Mouse (Mus musculus): Measurements from ENCODE around the gene Erich3. TPM values are rescaled to one million over a fixed set of nuclear protein-coding genes. Genes with fewer than 3 reads are reported as not detected.
A peak's percentile ranks its signal among the peaks of the same experiment; 100 is the strongest.

Erich3 gene
- total RNA-seq, 2 experiments from 2014 or later = 0.04 TPM

DNA sequence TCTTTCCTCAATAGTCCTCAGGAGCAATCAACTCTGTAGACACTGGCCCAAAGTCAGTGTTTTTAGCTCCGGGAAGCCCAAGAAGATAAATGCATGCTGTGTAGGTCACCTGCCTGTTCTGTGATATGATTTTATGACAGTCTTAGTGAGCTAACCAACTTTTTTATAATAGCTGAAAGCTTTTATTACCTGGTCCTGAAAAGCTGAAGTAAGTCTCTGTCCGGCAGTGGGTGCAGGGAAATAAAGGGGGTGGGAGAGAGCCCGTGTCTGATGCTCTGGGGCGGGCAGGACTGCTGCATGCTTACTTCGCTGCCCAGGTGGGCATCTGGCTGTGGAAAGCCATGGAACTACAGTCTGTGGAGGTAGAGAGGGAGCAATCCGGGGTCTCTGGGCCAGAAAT lies 6.9 kb downstream of the Erich3 start:
- no peak for DNase-seq
- intact Hi-C loops (cut with DNase I; ENCODE audit: low total_unique reads) = no loop called here

DNA sequence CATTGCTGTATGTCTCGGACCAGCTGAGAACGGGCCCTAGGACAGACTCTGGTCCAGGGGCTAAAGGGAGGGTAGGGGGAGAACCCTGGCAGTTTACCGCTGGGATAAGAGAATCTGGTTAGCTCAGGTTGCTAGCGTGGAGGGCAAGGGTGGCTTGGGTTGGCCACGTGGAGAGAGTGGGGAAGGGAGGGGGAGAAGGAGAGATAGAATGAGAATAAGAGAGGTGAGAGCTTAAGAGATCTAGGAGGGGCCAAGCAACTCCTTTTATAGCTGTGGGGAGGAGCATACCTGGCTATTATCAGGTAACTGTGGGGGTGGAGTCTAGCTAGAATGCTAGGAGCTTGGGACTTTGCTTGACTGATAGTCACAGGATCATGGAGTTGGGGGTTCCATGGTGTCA lies 7.4 kb downstream of the Erich3 start:
- intact Hi-C loops (cut with DNase I; ENCODE audit: low total_unique reads) = no loop called here
- DNase-seq = no peak

GRCm38 (mm10) chr3:154673326-154673725 lies 9.7 kb downstream of the Erich3 start:
- intact Hi-C loops (cut with DNase I; ENCODE audit: low total_unique reads) = no loop called here
- no peak for DNase-seq

- DNase-seq = no peak
- intact Hi-C loops (cut with DNase I; ENCODE audit: low total_unique reads) = no loop called here
These were observed 18.9 kb downstream of the Erich3 start for GRCm38 (mm10) chr3:154682570-154682969.

- intact Hi-C loops (cut with DNase I; ENCODE audit: low total_unique reads) = no loop called here
- DNase-seq = no peak
These were observed 20.0 kb downstream of the Erich3 start for GRCm38 (mm10) chr3:154683667-154684066.

DNA sequence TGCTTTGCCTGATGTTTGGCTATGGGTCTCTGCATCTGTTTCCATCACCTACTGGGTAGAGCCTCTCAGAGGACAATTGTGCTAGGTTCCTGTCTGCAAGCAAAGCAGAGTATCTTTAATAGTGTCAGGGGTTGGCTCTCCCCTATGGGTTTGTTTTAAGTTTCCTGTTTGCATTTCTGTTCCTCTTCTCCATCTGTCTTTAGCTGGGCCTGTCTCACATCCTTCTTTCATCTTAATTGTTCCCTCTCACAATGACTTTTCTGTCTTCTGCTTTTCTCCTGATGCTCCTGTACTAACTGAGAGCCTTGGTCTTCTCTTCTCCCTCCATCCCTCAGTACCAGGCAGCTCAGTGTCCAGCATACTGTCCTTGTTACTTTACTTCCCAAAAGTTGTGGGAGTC lies 26.6 kb downstream of the Erich3 start:
- DNase-seq = no peak
- intact Hi-C loops (cut with DNase I; ENCODE audit: low total_unique reads) = no loop called here

GRCm38 (mm10) chr3:154691897-154692571 lies 28.4 kb downstream of the Erich3 start:
- intact Hi-C loops (cut with DNase I; ENCODE audit: low total_unique reads) = no loop called here
- DNase-seq = peak; percentile 40

GRCm38 (mm10) chr3:154692572-154692922 lies 28.9 kb downstream of the Erich3 start:
- DNase-seq = no peak
- intact Hi-C loops (cut with DNase I; ENCODE audit: low total_unique reads) = no loop called here

- DNase-seq = no peak
- intact Hi-C loops (cut with DNase I; ENCODE audit: low total_unique reads) = no loop called here
These were observed 30.2 kb downstream of the Erich3 start for GRCm38 (mm10) chr3:154693902-154694301.

GRCm38 (mm10) chr3:154696611-154697010 lies 33.0 kb downstream of the Erich3 start:
- DNase-seq = no peak
- intact Hi-C loops (cut with DNase I; ENCODE audit: low total_unique reads) = loop anchor here (5.0 kb wide), 1 partner anchor 51 kb away; no protein-coding TSS in a partner anchor

DNA sequence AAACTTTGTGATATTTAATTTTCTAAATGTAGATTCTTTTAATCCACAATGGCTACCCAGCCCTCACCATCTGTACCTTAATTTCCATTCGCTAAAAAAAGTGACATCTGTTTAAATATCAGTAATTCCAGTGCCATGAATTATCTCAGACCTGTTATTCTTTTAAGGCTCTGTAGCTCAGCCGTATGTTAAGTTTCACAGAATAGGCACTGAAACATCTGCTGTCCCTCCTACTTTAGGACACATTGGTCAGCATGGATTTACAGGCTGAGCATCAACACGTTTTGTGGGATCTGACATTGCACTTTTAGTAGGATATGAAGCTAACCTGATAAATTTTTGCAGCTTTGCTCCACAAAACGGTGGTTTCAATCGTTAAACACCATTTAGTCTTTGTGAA lies 35.2 kb downstream of the Erich3 start:
- intact Hi-C loops (cut with DNase I; ENCODE audit: low total_unique reads) = loop anchor here (5.0 kb wide), 1 partner anchor 48 kb away; no protein-coding TSS in a partner anchor

GRCm38 (mm10) chr3:154700296-154700695 lies 36.6 kb downstream of the Erich3 start:
- no peak for DNase-seq
- intact Hi-C loops (cut with DNase I; ENCODE audit: low total_unique reads) = no loop called here

More for the DNA sequence above, 35.2 kb downstream of the Erich3 start:
- no peak for DNase-seq

- no peak for DNase-seq
- intact Hi-C loops (cut with DNase I; ENCODE audit: low total_unique reads) = no loop called here
These were observed 37.1 kb downstream of the Erich3 start for GRCm38 (mm10) chr3:154700735-154701134.

DNA sequence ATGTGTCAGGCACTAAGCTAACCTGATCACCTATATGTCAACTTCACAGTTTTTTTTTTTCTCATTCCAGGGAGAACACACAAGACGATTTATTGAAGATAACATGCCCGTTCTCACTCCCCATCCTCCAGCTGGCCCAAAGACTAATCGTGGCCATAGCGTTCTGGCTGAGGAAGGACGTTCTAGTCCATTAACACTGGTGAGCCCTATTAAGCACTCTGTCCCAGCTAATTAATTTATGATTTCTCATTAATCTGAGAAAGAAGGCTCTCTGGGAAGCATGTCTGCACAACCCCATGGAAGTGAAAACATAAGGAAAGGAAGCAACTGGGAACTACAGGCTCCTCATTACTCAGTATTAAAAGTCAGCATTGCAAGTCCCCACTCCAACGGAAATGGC lies 41.1 kb downstream of the Erich3 start:
- no peak for DNase-seq
- intact Hi-C loops (cut with DNase I; ENCODE audit: low total_unique reads) = no loop called here

DNA sequence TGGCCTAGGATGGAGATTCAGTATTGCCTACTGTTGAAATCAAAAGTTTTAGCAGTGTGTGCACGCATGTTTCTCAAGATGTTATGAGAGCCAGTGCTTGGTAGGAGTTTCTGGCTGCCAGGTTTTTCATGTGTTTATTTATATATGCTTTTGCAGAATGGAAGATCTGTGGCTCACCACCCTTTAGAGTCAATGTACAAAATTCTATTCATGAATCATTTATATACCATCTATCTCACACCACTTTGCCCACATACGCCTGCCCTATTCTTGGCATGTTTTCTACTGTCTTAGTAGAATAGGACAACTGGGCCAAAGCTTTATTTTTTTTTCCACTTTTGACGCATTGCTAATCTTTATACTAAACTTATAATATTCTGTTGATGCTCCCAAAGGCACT lies 44.5 kb downstream of the Erich3 start:
- intact Hi-C loops (cut with DNase I; ENCODE audit: low total_unique reads) = no loop called here

DNA sequence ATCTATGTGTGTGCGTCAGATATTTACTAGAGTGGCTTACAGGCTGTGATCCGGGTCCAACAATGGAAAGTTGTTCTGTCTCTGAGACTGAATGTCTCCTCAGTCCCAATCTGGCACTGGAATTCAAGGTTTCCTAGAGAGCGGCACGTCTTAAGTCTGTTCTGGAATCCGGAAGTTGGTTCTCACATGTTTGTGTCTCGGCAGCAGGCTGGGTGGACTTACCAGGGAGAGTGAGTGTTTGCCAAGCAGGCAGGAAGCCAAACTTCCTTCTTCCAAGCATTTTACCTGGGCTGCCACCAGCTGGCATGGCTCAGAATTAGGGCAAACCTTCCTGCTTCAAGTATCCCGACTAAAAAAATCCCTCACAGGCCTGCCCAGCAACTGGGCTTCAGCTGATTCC lies 59.5 kb downstream of the Erich3 start:
- intact Hi-C loops (cut with DNase I; ENCODE audit: low total_unique reads) = no loop called here
- DNase-seq = peak; percentile 10

More for the DNA sequence above, 44.5 kb downstream of the Erich3 start:
- DNase-seq = no peak

GRCm38 (mm10) chr3:154731431-154731830 lies 67.8 kb downstream of the Erich3 start:
- intact Hi-C loops (cut with DNase I; ENCODE audit: low total_unique reads) = no loop called here
- no peak for DNase-seq

- intact Hi-C loops (cut with DNase I; ENCODE audit: low total_unique reads) = no loop called here
- DNase-seq = no peak
These were observed 77.8 kb downstream of the Erich3 start for GRCm38 (mm10) chr3:154741496-154741895.

DNA sequence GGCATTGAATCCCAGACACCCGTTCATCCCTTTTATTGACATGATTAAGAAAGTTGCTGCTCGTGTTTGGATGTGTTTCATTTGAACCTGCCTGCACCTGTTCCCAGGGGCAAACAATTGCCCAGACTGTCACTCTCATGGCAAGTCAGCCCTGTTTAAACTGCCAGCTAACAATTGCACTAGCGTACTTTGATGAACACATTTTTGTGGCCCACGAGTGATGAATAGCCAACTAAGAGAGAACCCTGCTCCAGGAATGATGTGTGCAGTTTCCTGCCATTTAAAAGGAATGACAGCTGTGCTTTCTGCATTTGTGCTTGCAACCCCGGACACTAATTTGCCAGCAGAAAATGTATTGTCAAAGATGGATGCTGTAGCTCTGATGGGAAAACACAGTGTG lies 79.3 kb downstream of the Erich3 start:
- intact Hi-C loops (cut with DNase I; ENCODE audit: low total_unique reads) = no loop called here
- no peak for DNase-seq

- no peak for DNase-seq
- intact Hi-C loops (cut with DNase I; ENCODE audit: low total_unique reads) = no loop called here
These were observed 80.7 kb downstream of the Erich3 start for GRCm38 (mm10) chr3:154744317-154744716.

DNA sequence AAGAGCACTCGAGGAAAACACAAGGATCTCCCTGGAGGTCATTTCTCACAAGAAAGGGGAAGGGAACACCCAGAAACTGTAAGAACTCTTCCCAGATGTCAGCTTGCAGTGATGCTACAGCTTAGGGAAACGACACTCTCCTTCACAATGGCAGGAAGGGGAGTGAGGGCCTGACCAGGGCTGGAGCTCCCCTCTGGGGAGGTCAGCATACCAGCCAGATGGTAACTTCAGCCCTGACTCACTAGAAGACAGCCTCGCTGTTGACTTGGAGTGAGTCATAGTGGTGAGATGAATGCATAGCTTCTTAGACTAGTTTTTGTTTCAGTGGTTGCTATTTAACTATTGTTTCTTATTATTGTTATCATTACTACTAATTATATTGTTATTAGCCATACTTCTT lies 90.8 kb downstream of the Erich3 start:
- intact Hi-C loops (cut with DNase I; ENCODE audit: low total_unique reads) = no loop called here
- no peak for DNase-seq

- intact Hi-C loops (cut with DNase I; ENCODE audit: low total_unique reads) = no loop called here
These were observed 91.6 kb downstream of the Erich3 start for GRCm38 (mm10) chr3:154755225-154755624.

More at GRCm38 (mm10) chr3:154755225-154755624, 91.6 kb downstream of the Erich3 start:
- no peak for DNase-seq

Data from gastrocnemius, postnatal 14 days (tissue).